Mouse (Mus musculus): ENCODE results near the gene Gm4871. TPM values are rescaled to one million over a fixed set of nuclear protein-coding genes. Genes with fewer than 3 reads are reported as not detected.

Gm4871 gene
- polyA plus RNA-seq, 1 experiment from 2014 or later, result not detected

DNA sequence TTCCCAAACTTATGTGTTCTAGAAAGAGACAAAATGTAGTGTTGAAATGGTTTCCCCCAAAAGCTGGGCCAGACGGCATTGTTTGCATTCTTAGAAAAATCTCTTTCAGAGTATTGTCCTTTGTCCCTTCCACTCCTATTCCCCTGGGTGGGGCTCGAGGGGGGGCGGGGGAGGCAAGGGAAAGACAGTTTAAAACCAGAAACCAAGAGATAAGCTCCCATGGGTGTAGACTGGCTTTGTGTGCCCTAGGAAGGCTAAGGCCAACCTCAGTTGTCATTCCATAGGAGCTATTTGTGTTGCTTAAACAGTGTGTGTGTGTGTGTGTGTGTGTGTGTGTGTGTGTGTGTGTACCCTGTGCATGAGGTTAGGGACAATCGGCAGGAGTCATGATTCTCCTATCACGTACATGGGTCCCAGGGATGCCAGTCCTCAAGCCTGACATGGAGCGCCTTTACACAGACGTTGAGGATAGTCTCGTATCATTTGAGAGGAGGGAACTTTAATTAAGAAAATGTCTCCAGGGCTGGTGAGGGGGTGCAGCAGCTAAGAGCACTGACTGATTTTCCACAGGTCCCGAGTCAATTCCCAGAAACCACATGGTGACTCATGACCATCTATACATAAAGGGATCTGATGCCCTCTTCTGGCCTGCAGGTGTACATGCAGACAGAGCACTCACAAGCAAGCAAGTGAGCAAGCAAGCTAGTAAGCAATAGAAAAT, 44.1 kb downstream of the Gm4871 start:
- no peak overlapping the region for H3K4me3 ChIP-seq

DNA sequence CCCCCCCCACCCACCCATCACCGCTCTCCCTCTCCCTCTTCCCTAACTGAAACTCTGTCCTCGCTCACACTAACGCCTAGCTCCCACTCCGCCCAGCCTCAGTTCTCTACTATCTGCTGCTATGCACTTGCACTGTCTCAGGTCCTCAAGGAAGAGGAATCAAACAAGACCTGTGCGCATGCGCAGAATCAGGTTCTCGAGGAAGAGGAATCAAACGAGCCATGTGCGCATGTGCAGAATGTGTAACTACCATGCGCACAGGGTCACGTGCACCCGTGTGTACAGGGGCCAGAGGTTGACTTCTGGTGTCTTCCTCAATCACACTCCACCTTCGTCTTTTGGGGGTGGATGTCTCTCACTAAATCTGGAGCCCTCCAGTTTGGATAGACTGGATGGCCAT, 45.0 kb downstream of the Gm4871 start:
- Histone ChIP-seq H3K27ac (no peak overlapping the region), H3K4me2 (no peak overlapping the region), H3K4me3 (no peak overlapping the region), H3K9ac (no peak overlapping the region), H3K27me3 (replicated peaks) (no peaks in the 10 kb centered on the region), H3K36me3 (replicated peaks) (no peaks in the 10 kb centered on the region), H3K4me1 (no peaks in the 10 kb centered on the region), H3K9me3 (no peaks in the 10 kb centered on the region)
- WGBS, result 90% methylated on average over 13 of the region's 13 CpGs
- no peak for ATAC-seq (replicated peaks)

More for the DNA sequence above, 44.1 kb downstream of the Gm4871 start:
- Histone ChIP-seq H3K27ac (no peak overlapping the region), H3K9ac (no peak overlapping the region), H3K4me2 (no peak overlapping the region), H3K36me3 (replicated peaks) (no peaks in the 10 kb centered on the region), H3K9me3 (no peaks in the 10 kb centered on the region), H3K4me1 (no peaks in the 10 kb centered on the region), H3K27me3 (replicated peaks) (no peaks in the 10 kb centered on the region)
- WGBS, result 47% methylated on average over 9 of the region's 9 CpGs
- ATAC-seq (replicated peaks), result no peak; the same call in 1 of the 2 replicates

DNA sequence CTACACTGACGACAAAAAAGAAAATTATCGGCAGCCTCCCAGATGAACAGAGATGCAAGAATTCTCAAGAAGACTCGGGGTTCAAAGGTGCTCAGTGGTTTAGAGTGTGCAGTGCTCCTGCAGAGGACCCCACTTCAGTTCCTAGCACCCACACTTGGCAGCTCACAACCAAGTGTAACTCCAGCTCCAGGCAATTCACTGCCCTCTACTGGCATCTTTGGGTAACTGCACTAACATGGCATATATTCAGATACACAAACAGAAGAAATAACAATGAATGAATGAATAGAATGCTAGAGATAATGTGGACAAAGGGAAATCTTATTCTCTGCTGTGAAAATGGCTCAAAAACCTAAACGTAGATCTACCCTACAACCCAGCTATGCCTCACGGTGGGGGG, 47.7 kb downstream of the Gm4871 start:
- WGBS, result 96% methylated on average over 5 of the region's 5 CpGs
- no peak for ATAC-seq (replicated peaks)
- H3K4me2 ChIP-seq, result no peak overlapping the region

DNA sequence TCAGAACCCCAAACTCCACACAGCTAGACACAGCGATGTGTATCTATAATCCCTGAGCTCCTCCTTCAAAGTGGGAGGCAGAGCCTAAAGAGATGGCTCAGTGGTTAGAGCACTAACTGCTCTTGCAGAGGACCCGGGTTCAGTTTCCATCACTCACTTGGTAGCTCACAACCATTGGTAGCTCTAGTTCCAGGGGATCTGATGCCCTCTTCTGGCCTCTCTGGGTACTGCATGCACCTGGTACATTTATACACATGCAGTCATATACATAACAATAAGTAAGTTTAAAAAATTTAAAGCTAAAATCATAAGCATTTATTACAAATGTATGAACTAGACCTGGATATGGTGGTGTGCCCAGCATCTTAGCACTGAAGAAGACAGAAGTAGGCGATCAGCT, 49.3 kb downstream of the Gm4871 start:
- WGBS, result 99% methylated on average over 3 of the region's 3 CpGs
- Histone ChIP-seq H3K4me2 (no peak overlapping the region), H3K4me1 (no peaks in the 10 kb centered on the region), H3K4me3 (no peak overlapping the region), H3K27me3 (replicated peaks) (no peaks in the 10 kb centered on the region), H3K9me3 (no peaks in the 10 kb centered on the region), H3K36me3 (replicated peaks) (no peaks in the 10 kb centered on the region), H3K9ac (no peak overlapping the region), H3K27ac (no peak overlapping the region)
- ATAC-seq (replicated peaks), result no peak

More for the DNA sequence above, 47.7 kb downstream of the Gm4871 start:
- Histone ChIP-seq H3K9me3 (no peaks in the 10 kb centered on the region), H3K4me1 (no peaks in the 10 kb centered on the region), H3K27me3 (replicated peaks) (no peaks in the 10 kb centered on the region), H3K9ac (no peak overlapping the region), H3K36me3 (replicated peaks) (no peaks in the 10 kb centered on the region), H3K27ac (no peak overlapping the region), H3K4me3 (no peak overlapping the region)

Other genes starting within 250 kb of the Gm4871 start
- 38.5 and 44.2 TPM in 2 replicates for gene Smurf1, start 66.9 kb downstream of the Gm4871 start, polyA plus RNA-seq (2015; fragmentation: Nextera tagmentation; extraction: Ambion mirVana)
- not detected in 2 replicates for gene 1700018F24Rik, start 10.2 kb upstream of the Gm4871 start, polyA plus RNA-seq (2015; fragmentation: Nextera tagmentation; extraction: Ambion mirVana)
- 251 and 263 TPM in 2 replicates for gene Arpc1a, start 51.1 kb upstream of the Gm4871 start, polyA plus RNA-seq (2015; fragmentation: Nextera tagmentation; extraction: Ambion mirVana)
- gene Kpna7, start 51.3 kb upstream of the Gm4871 start, polyA plus RNA-seq (2015; fragmentation: Nextera tagmentation; extraction: Ambion mirVana), result not detected in 2 replicates
- gene Arpc1b, start 81.5 kb upstream of the Gm4871 start, polyA plus RNA-seq (2015; fragmentation: Nextera tagmentation; extraction: Ambion mirVana), result 59.5 and 73.1 TPM in 2 replicates
- gene Pdap1, start 107.5 kb upstream of the Gm4871 start, polyA plus RNA-seq (2015; fragmentation: Nextera tagmentation; extraction: Ambion mirVana), result 102 and 117 TPM in 2 replicates
- gene Bud31, start 107.6 kb upstream of the Gm4871 start, polyA plus RNA-seq (2015; fragmentation: Nextera tagmentation; extraction: Ambion mirVana), result 175 and 176 TPM in 2 replicates
- gene Ptcd1, start 134.4 kb upstream of the Gm4871 start, polyA plus RNA-seq (2015; fragmentation: Nextera tagmentation; extraction: Ambion mirVana), result 25.0 and 26.5 TPM in 2 replicates
- gene Cpsf4, start 134.5 kb upstream of the Gm4871 start, polyA plus RNA-seq (2015; fragmentation: Nextera tagmentation; extraction: Ambion mirVana), result 53.6 and 57.7 TPM in 2 replicates
- gene Atp5j2, start 159.3 kb upstream of the Gm4871 start, polyA plus RNA-seq (2015; fragmentation: Nextera tagmentation; extraction: Ambion mirVana), result 604 and 630 TPM in 2 replicates
- gene Zkscan14, start 169.1 kb upstream of the Gm4871 start, polyA plus RNA-seq (2015; fragmentation: Nextera tagmentation; extraction: Ambion mirVana), result 15.7 and 17.0 TPM in 2 replicates
- 16.2 and 17.2 TPM in 2 replicates for gene Zkscan5, start 171.8 kb upstream of the Gm4871 start, polyA plus RNA-seq (2015; fragmentation: Nextera tagmentation; extraction: Ambion mirVana)
- gene Zfp655, start 199.0 kb upstream of the Gm4871 start, polyA plus RNA-seq (2015; fragmentation: Nextera tagmentation; extraction: Ambion mirVana), result 31.4 and 34.1 TPM in 2 replicates
- gene Zscan25, start 247.7 kb upstream of the Gm4871 start, polyA plus RNA-seq (2015; fragmentation: Nextera tagmentation; extraction: Ambion mirVana), result 0.43 and 1.2 TPM in 2 replicates